Mouse (Mus musculus) ES-E14 (cell line): Measurements from ENCODE around the gene Gm29427. TPM values are rescaled to one million over a fixed set of nuclear protein-coding genes. Genes with fewer than 3 reads are reported as not detected.

Experiments used
- DNase-seq: peaks from one replicate; pipeline ENCODE4 v3.0.0-alpha.2; 2013; ENCODE audit warnings: low read depth, low spot score
- H3K27ac ChIP-seq: 2 replicates; pipeline ENCODE4 v1.5.1; 2012; ENCODE audit warnings: low read depth, mild to moderate bottlenecking, low read length, moderate library complexity, mixed read lengths; ENCODE audit not compliant: poor library complexity, insufficient read depth, severe bottlenecking
- H3K36me3 ChIP-seq: 2 replicates; pipeline ENCODE4 v1.6.1; 2012; ENCODE audit warnings: mild to moderate bottlenecking, low read length, moderate library complexity, mixed read lengths; ENCODE audit not compliant: control insufficient read depth, poor library complexity, insufficient read depth, severe bottlenecking
- H3K4me1 ChIP-seq, 2 experiments: fragments of 150-350 bp in 1 of 2; sonication (generic) in 1 of 2; 2 replicates each; pipeline ENCODE4 v1.6.1; 2012; ENCODE audit warnings: low read length in 2 of 2, mild to moderate bottlenecking in 1 of 2, mixed read lengths in 1 of 2; ENCODE audit not compliant: control insufficient read depth in 2 of 2, insufficient read depth in 2 of 2, poor library complexity in 1 of 2
- H3K4me3 ChIP-seq, 2 experiments: fragments of 150-350 bp in 1 of 2; sonication (generic) in 1 of 2; 2 replicates each; pipeline ENCODE4 v1.5.1; 2012; ENCODE audit warnings: low read length in 2 of 2, low read depth in 1 of 2, mild to moderate bottlenecking in 1 of 2, mixed read lengths in 1 of 2; ENCODE audit not compliant: insufficient read depth in 1 of 2, poor library complexity in 1 of 2, severe bottlenecking in 1 of 2
- H3K9ac ChIP-seq: 2 replicates; pipeline ENCODE4 v1.6.1; 2012; ENCODE audit warnings: low read depth, mild to moderate bottlenecking, low read length, mixed read lengths; ENCODE audit not compliant: poor library complexity, insufficient read depth, severe bottlenecking
- H3K9me3 ChIP-seq: fragments of 150-350 bp; sonication (generic); 2 replicates; pipeline ENCODE4 v1.6.1; 2012; ENCODE audit warnings: low read depth, mild to moderate bottlenecking, low read length; ENCODE audit not compliant: control insufficient read depth, insufficient read depth
- CHD2 ChIP-seq: IDR thresholded peaks from 2 replicates; pipeline ENCODE4 v1.6.1; 2014; ENCODE audit warnings: mild to moderate bottlenecking, low read depth, low read length, inconsistent platforms
- HCFC1 ChIP-seq: IDR thresholded peaks from 2 replicates; pipeline ENCODE4 v1.6.1; 2012; ENCODE audit warnings: low read length, inconsistent platforms, borderline replicate concordance; ENCODE audit not compliant: insufficient read depth
- MAFK ChIP-seq: IDR thresholded peaks from 2 replicates; pipeline ENCODE4 v1.6.1; 2014; ENCODE audit warnings: mild to moderate bottlenecking, low read depth, low read length, inconsistent platforms; ENCODE audit not compliant: insufficient read depth
- ZC3H11A ChIP-seq: IDR thresholded peaks from 2 replicates; pipeline ENCODE4 v1.6.1; 2012; ENCODE audit warnings: low read depth, mild to moderate bottlenecking, inconsistent platforms, low read length, borderline replicate concordance
- ZNF384 ChIP-seq: IDR thresholded peaks from 2 replicates; pipeline ENCODE4 v1.6.1; 2012; ENCODE audit warnings: low read depth, low read length, inconsistent platforms
- in situ Hi-C, 2 experiments: fragments of 600-800 bp; cut with MboI; formaldehyde crosslinking; loops; one replicate each; pipeline ENCODE4 v1.15.1; 2025; ENCODE audit warnings: low sequenced_read_pairs in 2 of 2, inconsistent platforms in 1 of 2; ENCODE audit not compliant: unreplicated experiment in 2 of 2
- total RNA-seq: library from RNA; depleted of rRNA; stranded (reverse); fragments of 300-350 nt; gene quantifications from 2 replicates; pipeline ENCODE4 v1.2.3, GENCODE M21; 2012

Gene Gm29427
- total RNA-seq, 1 experiment = 0.18 TPM

DNA sequence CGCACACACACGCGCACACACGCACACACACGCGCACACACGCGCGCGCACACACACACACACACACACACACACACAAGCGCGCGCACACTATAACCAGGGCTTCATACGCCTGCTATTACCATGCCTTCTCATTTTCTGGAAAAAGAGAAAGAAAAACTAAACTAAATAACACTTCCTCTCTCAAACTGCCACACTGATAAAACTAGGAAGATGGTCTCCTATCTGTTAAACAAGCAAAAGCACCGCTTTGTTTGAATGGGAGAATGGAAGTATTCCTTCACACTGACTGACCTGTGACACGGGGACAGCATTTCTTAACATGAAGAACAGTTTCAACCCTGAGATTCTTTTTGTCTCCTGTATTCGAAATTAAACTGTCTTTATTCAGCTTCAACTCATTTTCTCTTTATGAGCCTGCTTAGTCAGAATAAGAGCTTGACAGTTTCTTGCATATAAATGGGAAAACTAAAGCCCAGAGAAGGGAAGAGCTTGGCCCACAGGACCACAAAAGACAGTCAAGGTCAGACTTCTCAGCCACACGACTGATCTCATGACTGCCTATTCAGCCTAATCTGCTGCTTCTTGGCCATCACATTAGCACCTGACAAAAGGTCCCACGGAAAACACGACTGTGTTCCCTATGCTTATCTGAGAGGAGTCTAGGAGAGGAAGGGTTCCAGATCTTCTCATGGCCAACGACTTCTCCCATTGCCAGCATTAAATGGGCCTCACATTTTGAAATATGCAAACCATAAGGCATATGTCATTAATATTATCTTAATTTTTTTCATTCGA lies 5.1 kb downstream of the Gm29427 start:
- in situ Hi-C loops = no loop called here
- H3K9ac ChIP-seq = no peak overlapping the region

GRCm38 (mm10) chr1:130703613-130704012 lies 12.0 kb downstream of the Gm29427 start:
- H3K36me3 ChIP-seq = peaks cover 8% of the 10 kb centered on the region; the same call in 1 of the 2 replicates
- no peak for DNase-seq
- no peak overlapping the region for H3K27ac ChIP-seq
- H3K9ac ChIP-seq = no peak overlapping the region
- no peak overlapping the region for H3K4me3 ChIP-seq
- no peaks in the 10 kb centered on the region for H3K9me3 ChIP-seq
- TF ChIP-seq CHD2 (no peak), ZNF384 (no peak), MAFK (no peak), ZC3H11A (no peak), HCFC1 (no peak)
- no peaks in the 10 kb centered on the region for H3K4me1 ChIP-seq
- in situ Hi-C loops = no loop called here

More for the DNA sequence above, 5.1 kb downstream of the Gm29427 start:
- H3K4me3 ChIP-seq = no peak overlapping the region
- no peak for TF ChIP-seq ZNF384
- TF ChIP-seq MAFK = no peak
- TF ChIP-seq CHD2 = no peak
- no peak for TF ChIP-seq HCFC1
- TF ChIP-seq ZC3H11A = no peak
- DNase-seq = no peak
- no peak overlapping the region for H3K27ac ChIP-seq
- no peaks in the 10 kb centered on the region for H3K9me3 ChIP-seq
- peaks cover 1% of the 10 kb centered on the region; the same call in 1 of the 2 replicates for H3K36me3 ChIP-seq
- H3K4me1 ChIP-seq = no peaks in the 10 kb centered on the region

- TF ChIP-seq ZNF384 (no peak), MAFK (no peak), ZC3H11A (no peak), HCFC1 (no peak), CHD2 (no peak)
Measured at GRCm38 (mm10) chr1:130701976-130702375, 13.6 kb downstream of the Gm29427 start.

GRCm38 (mm10) chr1:130699937-130700633 lies 15.5 kb downstream of the Gm29427 start:
- Histone ChIP-seq H3K9me3 (no peaks in the 10 kb centered on the region), H3K4me1 (no peaks in the 10 kb centered on the region), H3K4me3 (no peak overlapping the region), H3K9ac (no peak overlapping the region), H3K36me3 (peaks cover 6% of the 10 kb centered on the region; the same call in 1 of the 2 replicates), H3K27ac (no peak overlapping the region)
- TF ChIP-seq CHD2 (no peak), ZC3H11A (no peak), HCFC1 (no peak), MAFK (no peak), ZNF384 (no peak)
- in situ Hi-C loops = no loop called here
- no peak for DNase-seq

More at GRCm38 (mm10) chr1:130701976-130702375, 13.6 kb downstream of the Gm29427 start:
- no peak for DNase-seq
- H3K36me3 ChIP-seq = peaks cover 8% of the 10 kb centered on the region; the same call in 1 of the 2 replicates
- no peak overlapping the region for H3K4me3 ChIP-seq
- in situ Hi-C loops = no loop called here
- no peaks in the 10 kb centered on the region for H3K9me3 ChIP-seq
- H3K4me1 ChIP-seq = no peaks in the 10 kb centered on the region
- no peak overlapping the region for H3K27ac ChIP-seq
- H3K9ac ChIP-seq = no peak overlapping the region
